Mouse (Mus musculus) brain, embryonic 14.5 days (tissue): ENCODE measurements around the gene Arhgdia. TPM values are rescaled to one million over a fixed set of nuclear protein-coding genes. Genes with fewer than 3 reads are reported as not detected.
A peak's percentile ranks its signal among the peaks of the same experiment; 100 is the strongest.

ENCODE experiments used
- DNase-seq: peaks from one replicate; pipeline ENCODE4 v3.0.0-alpha.2; 2011; ENCODE audit warnings: low read depth
- CTCF ChIP-seq: fragments of 200-500 bp; IDR thresholded peaks from 2 replicates; pipeline ENCODE4 v1.5.1; 2012; ENCODE audit warnings: inconsistent platforms, mild to moderate bottlenecking, moderate library complexity, borderline replicate concordance; ENCODE audit not compliant: insufficient read depth, insufficient read length; ENCODE audit errors: extremely low read depth
- POLR2A ChIP-seq: fragments of 200-500 bp; IDR thresholded peaks from 2 replicates; pipeline ENCODE4 v1.6.1; 2012; ENCODE audit warnings: mild to moderate bottlenecking, inconsistent platforms, borderline replicate concordance; ENCODE audit not compliant: poor library complexity, insufficient read depth, insufficient read length, severe bottlenecking; ENCODE audit errors: extremely low read depth
- polyA plus RNA-seq: library from polyadenylated mRNA; depleted of rRNA; stranded (reverse); fragments of >200 nt; gene quantifications from 2 replicates; pipeline ENCODE4 v1.2.3, GENCODE M21; 2012

The Arhgdia gene
- polyA plus RNA-seq, 1 experiment: 540 TPM

DNA sequence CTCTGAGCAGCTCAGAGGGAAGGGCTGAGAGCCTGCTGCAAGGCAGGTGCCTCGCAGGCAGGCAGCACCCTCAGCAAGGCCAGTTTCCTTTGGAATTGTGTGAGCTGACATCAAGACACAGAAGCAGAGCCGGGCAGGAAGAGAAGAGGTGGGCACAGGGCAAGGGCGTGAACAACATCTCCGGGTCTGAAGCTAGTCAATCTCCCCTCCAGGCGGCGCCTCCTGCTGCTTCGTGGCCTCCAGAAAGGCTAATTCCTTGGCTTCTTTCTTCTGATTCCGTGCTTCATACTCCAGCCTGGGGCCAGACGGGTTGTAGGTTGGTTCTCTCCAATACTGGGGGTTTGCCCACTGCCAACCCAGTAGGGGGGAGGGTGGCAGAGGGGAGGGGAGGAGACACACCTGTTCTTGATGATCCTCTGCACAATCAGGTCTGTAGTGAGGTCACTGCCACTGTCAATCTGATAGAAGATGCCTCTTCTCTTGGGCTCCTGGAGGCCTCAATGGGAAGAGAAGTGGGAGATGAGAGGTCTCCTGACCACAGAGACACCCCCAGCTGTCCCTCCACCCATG, 29.1 kb upstream of the Arhgdia start:
- no peak for DNase-seq
- TF ChIP-seq CTCF (no peak), POLR2A (no peak)

DNA sequence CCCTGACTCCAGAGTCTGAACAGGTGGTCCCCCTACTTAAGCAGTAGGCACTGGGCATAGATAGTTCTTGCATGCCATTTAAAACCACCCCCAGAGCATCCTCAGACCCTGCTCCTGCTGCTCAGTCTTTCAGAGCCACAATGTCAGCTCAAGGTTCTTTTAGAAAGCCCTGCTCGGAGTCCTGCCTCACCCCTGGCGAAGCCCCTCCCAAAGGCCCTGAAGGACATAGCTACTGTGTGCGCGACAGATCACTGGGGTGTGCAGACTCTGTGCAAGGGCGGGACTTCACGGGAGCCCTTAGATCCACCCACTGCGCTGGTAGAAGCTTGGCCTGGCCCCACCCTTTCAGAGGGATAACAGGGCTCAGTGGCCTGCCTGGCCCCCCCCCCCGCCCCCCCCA, 27.8 kb upstream of the Arhgdia start:
- TF ChIP-seq POLR2A (no peak), CTCF (no peak)
- DNase-seq: no peak

DNA sequence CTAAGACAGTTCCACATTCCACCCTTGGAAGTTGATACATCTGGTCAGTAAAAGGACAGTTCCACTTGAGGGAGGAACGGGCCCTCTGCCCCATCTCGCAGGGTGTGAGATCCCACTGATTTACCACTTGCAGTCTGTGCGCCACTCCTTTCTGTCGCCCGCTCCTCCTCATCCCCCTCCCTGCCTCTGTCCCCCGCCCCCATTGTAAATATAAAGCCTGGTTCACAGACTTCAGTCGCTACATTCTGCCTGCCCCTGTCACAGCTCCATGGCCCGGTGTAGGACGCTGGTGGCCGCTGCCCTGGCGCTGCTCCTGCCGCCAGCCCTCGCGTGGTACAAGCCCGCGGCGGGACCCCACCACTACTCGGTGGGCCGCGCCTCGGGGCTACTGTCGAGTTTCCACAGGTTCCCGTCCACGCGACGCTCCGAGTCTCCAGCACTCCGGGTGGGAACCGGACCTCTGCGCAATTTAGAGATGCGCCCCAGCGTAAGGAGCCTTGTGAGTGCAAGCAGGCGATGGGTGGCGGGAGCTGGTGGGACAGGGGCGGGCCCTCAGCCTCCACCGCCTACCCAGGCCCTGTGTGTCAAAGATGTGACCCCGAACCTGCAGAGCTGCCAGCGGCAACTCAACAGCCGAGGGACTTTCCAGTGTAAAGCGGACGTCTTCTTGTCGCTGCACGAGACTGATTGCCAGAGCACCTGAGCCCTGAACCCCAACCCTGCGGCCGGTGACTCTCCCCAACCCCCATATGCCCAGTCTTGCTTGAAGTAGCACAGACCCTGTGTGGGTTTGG, 27.0 kb upstream of the Arhgdia start, which contains the start of gene Npb:
TSS of gene Npb (plus strand) at position 237 of the 794 bp plus-strand sequence.
- TF ChIP-seq CTCF: no peak
- no peak for TF ChIP-seq POLR2A
- DNase-seq: no peak

DNA sequence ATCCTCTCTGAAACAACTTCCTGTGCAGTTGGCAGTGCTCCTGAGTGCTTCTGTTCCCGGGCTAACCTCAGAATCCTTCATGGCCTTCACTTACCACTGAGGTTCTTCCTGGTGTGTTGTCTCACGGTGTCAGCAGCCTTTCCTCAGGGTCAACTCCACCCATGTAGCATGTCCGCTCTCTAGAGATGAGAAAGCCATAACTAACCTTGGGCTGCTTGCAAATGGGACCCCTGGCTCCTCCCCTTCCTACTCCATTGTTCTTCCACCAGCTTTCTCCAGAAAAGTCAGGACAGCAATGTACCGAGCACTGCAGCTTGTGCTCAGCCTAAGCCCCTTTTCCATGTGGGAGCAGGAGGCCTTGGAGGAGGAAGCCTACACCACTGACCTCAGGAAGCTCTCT, 25.3 kb upstream of the Arhgdia start:
- DNase-seq: no peak
- no peak for TF ChIP-seq CTCF

DNA sequence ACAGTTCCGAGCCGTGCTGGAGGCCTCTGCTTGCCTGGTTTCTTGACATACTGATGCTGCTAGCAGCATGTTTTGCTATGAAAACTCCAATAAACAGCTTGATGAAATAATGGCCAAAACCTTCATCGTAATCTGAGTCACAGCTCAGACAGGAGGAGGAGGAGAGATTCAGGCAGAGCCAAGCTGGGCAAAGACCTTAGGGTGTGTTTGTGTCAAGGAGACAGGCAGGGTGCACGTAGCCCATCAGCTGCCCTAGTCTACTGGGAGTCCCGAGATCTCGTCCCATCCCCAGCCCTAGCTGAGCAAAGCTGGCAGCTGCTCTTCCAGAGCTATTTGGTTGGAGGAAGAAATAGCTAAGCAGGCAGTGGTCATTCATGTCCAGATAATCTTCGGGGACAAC, 24.2 kb upstream of the Arhgdia start:
- DNase-seq: no peak
- TF ChIP-seq POLR2A: no peak
- TF ChIP-seq CTCF: no peak

DNA sequence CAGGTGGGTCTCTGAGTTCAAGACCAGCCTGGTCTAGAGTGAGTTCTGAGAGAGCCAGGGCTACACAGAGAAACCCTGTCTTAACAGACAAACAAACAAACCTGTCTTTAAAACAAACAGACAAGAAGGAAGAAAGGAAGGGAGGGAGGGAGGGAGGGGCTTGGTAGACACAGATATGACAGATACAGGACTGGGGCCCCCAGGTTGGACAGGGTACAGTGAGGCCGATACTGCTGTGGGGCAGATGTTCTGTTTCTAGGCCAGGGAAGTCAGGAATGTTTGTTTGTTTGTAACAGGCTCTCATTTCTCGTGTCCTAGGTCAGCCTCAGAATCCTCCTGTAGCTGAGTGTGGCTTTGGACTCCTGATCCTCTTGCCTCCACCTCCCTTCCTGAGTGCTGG, 22.1 kb upstream of the Arhgdia start:
- TF ChIP-seq CTCF (no peak), POLR2A (no peak)
- DNase-seq: no peak

DNA sequence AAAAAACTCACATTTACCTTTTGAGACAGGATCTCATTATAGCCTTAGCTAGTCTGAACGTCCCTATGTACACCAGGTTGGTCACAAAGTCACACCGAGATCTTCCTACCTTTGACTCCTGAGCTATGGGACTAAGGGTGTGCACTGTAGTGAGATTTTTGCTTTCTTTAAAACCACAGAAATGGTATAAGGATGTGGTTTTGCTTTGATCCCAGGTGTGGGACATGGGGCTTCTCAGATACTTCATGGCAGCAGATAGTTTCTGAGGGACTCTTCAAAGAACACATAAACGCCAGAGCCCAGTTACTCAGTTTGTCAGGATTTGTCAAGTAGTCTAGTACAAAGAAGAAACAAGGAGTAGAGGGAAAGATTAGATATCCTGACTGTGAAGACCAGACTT, 19.3 kb upstream of the Arhgdia start:
- no peak for DNase-seq
- no peak for TF ChIP-seq POLR2A
- no peak for TF ChIP-seq CTCF

DNA sequence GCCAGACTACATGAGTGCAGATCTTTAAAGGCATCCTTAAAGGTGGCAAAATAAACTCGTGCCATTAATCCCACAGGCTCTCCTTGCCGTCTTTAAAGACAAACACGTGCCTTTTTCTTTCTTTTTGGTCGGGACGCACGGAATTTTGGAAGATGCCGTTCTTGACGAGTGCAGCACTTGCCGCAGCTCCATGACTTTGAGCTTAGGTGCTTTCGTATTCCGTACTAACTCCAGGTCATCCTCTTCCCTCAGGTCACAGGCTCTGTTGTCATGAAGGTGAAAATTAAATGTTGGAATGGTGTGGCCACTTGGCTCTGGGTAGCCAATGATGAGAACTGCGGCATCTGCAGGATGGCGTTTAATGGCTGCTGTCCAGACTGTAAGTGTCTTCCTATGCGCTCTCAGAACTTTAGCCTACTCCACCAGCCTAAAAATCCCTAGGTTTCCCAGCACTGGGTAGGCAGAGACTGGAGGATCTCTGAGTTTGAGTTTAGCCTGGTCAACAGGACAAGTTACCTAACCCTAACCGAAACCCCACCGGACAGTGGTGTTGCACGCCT, 17.6 kb upstream of the Arhgdia start:
- DNase-seq: no peak
- TF ChIP-seq POLR2A (no peak), CTCF (no peak)

DNA sequence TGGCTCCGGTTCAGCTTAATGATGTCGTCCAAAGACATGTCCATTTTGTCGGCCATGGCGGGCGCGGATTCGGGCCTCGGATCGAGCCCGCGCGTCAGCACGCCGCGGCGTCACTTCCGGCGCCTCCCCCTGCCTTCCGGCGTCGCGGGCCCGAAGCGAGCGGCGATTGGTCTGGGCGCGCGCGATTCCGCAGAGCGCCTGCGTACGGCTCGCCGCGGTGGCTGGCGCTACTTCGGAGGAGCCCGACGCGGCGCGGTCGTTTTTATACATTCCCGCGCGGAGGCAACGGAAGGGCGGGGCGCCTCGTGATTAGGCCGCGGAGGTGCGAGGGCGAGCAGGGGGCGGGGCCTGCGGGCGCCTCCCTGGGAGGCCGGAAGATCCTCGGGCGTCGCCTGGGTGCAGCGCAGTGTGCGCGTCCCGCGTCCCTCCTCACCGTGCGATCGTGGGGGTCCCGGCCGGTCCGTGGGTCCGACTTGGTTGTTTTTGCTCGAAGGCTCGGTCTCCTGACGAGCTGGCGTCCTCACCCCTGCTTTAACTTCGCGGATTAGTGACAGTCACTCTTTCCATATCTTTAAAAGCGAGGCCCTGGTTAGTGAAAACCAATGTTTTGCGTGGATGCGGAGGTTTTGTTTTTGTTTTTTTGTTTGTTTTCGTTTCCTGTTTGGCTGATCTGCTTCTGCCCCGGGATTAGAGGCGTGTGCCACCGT, 17.0 kb upstream of the Arhgdia start, which contains the start of the genes Alyref and Anapc11:
TSS of gene Alyref (minus strand) at position 83 of the 707 bp plus-strand sequence.
TSS of gene Anapc11 (plus strand) at position 139 of the 707 bp plus-strand sequence.
- DNase-seq: peak; percentile 99
- TF ChIP-seq CTCF (no peak), POLR2A (no peak; the same call in none of the 2 replicates)

DNA sequence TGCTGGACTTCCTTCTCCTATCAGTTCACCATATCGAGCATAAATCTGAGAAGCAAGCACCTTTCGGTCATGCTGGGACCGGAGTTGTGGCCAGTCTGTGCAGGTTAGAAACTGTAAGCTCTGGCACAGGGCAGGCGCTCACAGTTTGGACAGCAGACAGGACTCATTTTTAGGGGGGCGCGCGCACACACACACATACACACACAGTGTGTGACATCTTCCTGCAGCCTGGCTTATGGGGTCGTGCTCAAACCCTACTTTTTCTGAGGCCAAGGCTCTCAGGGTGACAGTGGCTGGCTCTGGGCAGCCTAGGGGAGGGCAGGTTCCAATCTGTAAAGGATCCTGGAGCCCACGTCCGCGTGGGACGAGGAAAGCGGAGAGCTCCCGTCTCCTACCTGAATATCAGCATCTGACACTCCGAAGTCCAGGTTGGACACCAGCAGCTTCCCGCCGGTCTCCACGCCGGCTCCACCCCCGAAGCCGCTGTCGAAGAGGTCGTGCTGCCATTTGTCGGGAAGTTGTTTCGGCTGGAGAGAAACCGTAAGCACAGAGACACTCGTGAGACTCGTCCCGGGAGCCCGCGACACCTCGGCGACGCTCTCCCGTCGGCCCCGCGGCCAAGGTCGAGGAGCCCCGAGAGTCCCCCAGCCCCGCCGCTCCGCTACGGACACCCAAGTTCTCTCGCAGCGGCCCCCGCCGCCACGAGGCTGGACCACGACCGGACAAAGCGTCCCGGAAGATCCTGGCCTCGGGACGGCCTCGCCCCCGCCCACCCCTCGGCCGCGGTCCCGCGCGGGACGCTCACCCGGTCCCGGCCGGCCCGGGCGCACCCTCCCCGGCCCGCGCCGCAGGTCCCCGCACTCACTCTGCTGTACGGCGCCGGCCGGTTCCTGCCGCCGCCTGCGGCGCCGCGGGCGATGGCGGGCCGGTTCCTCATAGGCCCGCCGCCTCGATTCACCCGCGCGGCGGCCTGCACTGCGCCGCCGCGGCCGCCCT, 16.1 kb upstream of the Arhgdia start:
- DNase-seq: no peak
- TF ChIP-seq CTCF: no peak
- no peak for TF ChIP-seq POLR2A
